Mouse (Mus musculus): ENCODE data around the gene Tm9sf3. TPM values are rescaled to one million over a fixed set of nuclear protein-coding genes. Genes with fewer than 3 reads are reported as not detected.

Tm9sf3 gene
- polyA plus RNA-seq, 1 experiment from 2014 or later, result 81.3 TPM

- WGBS, result 41% methylated on average over 2 of the region's 2 CpGs
- H3K4me1 ChIP-seq, result peaks cover 24% of the 10 kb centered on the region
- no peak overlapping the region for H3K9ac ChIP-seq
- ATAC-seq, result no peak
- H3K4me3 ChIP-seq, result no peak overlapping the region
- H3K27ac ChIP-seq, result no peak overlapping the region
- no peak overlapping the region for H3K4me2 ChIP-seq
- no peaks in the 10 kb centered on the region for H3K27me3 ChIP-seq
- 0 out of 2 replicates have a peak, but pooled peaks cover 2% of the 10 kb centered on the region for H3K36me3 ChIP-seq (ENCODE audit: poor library complexity, severe bottlenecking)
- no peaks in the 10 kb centered on the region for H3K9me3 ChIP-seq (replicated peaks)
Observed at GRCm38 (mm10) chr19:41258707-41259106, 5.1 kb downstream of the Tm9sf3 start.

GRCm38 (mm10) chr19:41254584-41254983, 9.2 kb downstream of the Tm9sf3 start:
- Histone ChIP-seq H3K27me3 (no peaks in the 10 kb centered on the region), H3K9me3 (replicated peaks) (no peaks in the 10 kb centered on the region), H3K4me2 (no peak overlapping the region), H3K4me3 (no peak overlapping the region), H3K27ac (no peak overlapping the region), H3K4me1 (no peaks in the 10 kb centered on the region), H3K36me3 (ENCODE audit: poor library complexity, severe bottlenecking) (0 out of 2 replicates have a peak, but pooled peaks cover 2% of the 10 kb centered on the region), H3K9ac (no peak overlapping the region)
- WGBS, result 88% methylated on average over 5 of the region's 5 CpGs
- no peak for ATAC-seq

- H3K9me3 ChIP-seq (replicated peaks), result no peaks in the 10 kb centered on the region
- H3K4me2 ChIP-seq, result no peak overlapping the region
- peaks cover 23% of the 10 kb centered on the region for H3K36me3 ChIP-seq (ENCODE audit: poor library complexity, severe bottlenecking)
- no peaks in the 10 kb centered on the region for H3K4me1 ChIP-seq
- 85% methylated on average over 4 of the region's 4 CpGs for whole genome bisulfite sequencing
- H3K27me3 ChIP-seq, result no peaks in the 10 kb centered on the region
- no peak overlapping the region for H3K27ac ChIP-seq
- no peak overlapping the region for H3K9ac ChIP-seq
- no peak overlapping the region for H3K4me3 ChIP-seq
- ATAC-seq, result no peak
Observed at GRCm38 (mm10) chr19:41248968-41249367, 14.8 kb downstream of the Tm9sf3 start.

- 93% methylated on average over 3 of the region's 3 CpGs for WGBS
- Histone ChIP-seq H3K4me3 (no peak overlapping the region), H3K36me3 (ENCODE audit: poor library complexity, severe bottlenecking) (peaks cover 27% of the 10 kb centered on the region), H3K9ac (no peak overlapping the region), H3K27me3 (no peaks in the 10 kb centered on the region), H3K9me3 (replicated peaks) (no peaks in the 10 kb centered on the region), H3K27ac (no peak overlapping the region), H3K4me2 (no peak overlapping the region), H3K4me1 (no peaks in the 10 kb centered on the region)
- ATAC-seq, result no peak
Observed at GRCm38 (mm10) chr19:41248271-41248670, 15.5 kb downstream of the Tm9sf3 start.

- Histone ChIP-seq H3K9ac (no peak overlapping the region), H3K4me2 (no peak overlapping the region), H3K4me3 (no peak overlapping the region), H3K9me3 (replicated peaks) (no peaks in the 10 kb centered on the region), H3K27me3 (no peaks in the 10 kb centered on the region), H3K36me3 (ENCODE audit: poor library complexity, severe bottlenecking) (peaks cover 42% of the 10 kb centered on the region), H3K27ac (no peak overlapping the region), H3K4me1 (no peaks in the 10 kb centered on the region)
- ATAC-seq, result no peak
- 91% methylated on average over 4 of the region's 4 CpGs for WGBS
Observed at GRCm38 (mm10) chr19:41246271-41246670, 17.5 kb downstream of the Tm9sf3 start.

- ATAC-seq, result no peak
Observed at GRCm38 (mm10) chr19:41244581-41244980, 19.2 kb downstream of the Tm9sf3 start.

GRCm38 (mm10) chr19:41241997-41242396, 21.8 kb downstream of the Tm9sf3 start:
- no peak overlapping the region for H3K4me3 ChIP-seq
- 97% methylated on average over 5 of the region's 5 CpGs for WGBS
- no peaks in the 10 kb centered on the region for H3K4me1 ChIP-seq
- H3K9me3 ChIP-seq (replicated peaks), result no peaks in the 10 kb centered on the region
- H3K27ac ChIP-seq, result no peak overlapping the region
- ATAC-seq, result no peak
- no peak overlapping the region for H3K4me2 ChIP-seq
- H3K36me3 ChIP-seq (ENCODE audit: poor library complexity, severe bottlenecking), result peaks cover 60% of the 10 kb centered on the region
- no peaks in the 10 kb centered on the region for H3K27me3 ChIP-seq
- H3K9ac ChIP-seq, result no peak overlapping the region

More at GRCm38 (mm10) chr19:41244581-41244980, 19.2 kb downstream of the Tm9sf3 start:
- H3K4me2 ChIP-seq, result no peak overlapping the region
- H3K27ac ChIP-seq, result no peak overlapping the region
- H3K9ac ChIP-seq, result no peak overlapping the region
- no peak overlapping the region for H3K4me3 ChIP-seq
- H3K36me3 ChIP-seq (ENCODE audit: poor library complexity, severe bottlenecking), result peaks cover 51% of the 10 kb centered on the region
- H3K4me1 ChIP-seq, result no peaks in the 10 kb centered on the region
- no peaks in the 10 kb centered on the region for H3K9me3 ChIP-seq (replicated peaks)
- WGBS, result 62% methylated on average over 6 of the region's 6 CpGs
- no peaks in the 10 kb centered on the region for H3K27me3 ChIP-seq

GRCm38 (mm10) chr19:41233698-41234097, 30.1 kb downstream of the Tm9sf3 start:
- Histone ChIP-seq H3K4me2 (no peak overlapping the region), H3K36me3 (ENCODE audit: poor library complexity, severe bottlenecking) (peaks cover 70% of the 10 kb centered on the region), H3K9ac (no peak overlapping the region), H3K27ac (no peak overlapping the region), H3K9me3 (replicated peaks) (peaks cover 3% of the 10 kb centered on the region; the same call in 1 of the 2 replicates), H3K27me3 (no peaks in the 10 kb centered on the region), H3K4me3 (no peak overlapping the region), H3K4me1 (no peaks in the 10 kb centered on the region)
- 94% methylated on average over 4 of the region's 4 CpGs for WGBS
- ATAC-seq, result no peak

GRCm38 (mm10) chr19:41208326-41208725, 55.5 kb downstream of the Tm9sf3 start:
- H3K4me3 ChIP-seq, result no peak overlapping the region
- 49% methylated on average over 7 of the region's 7 CpGs for WGBS
- H3K27ac ChIP-seq, result no peak overlapping the region

GRCm38 (mm10) chr19:41206811-41207344, 56.9 kb downstream of the Tm9sf3 start, which contains the start of gene Tll2:
Tll2 (minus strand) TSS chr19:41206835.
- Histone ChIP-seq H3K27me3 (peaks cover 69% of the 10 kb centered on the region), H3K9ac (peak within 1 kb of the TSS; percentile 58), H3K9me3 (replicated peaks) (no peaks in the 10 kb centered on the region), H3K27ac (no peak within 1 kb of the TSS), H3K36me3 (ENCODE audit: poor library complexity, severe bottlenecking) (peaks cover 4% of the 10 kb centered on the region; the same call in 1 of the 2 replicates), H3K4me1 (peaks cover 32% of the 10 kb centered on the region), H3K4me2 (peak within 1 kb of the TSS; percentile 96), H3K4me3 (peak within 1 kb of the TSS; percentile 45)
- ATAC-seq, result peak; percentile 93
- 1% methylated on average over 31 of the region's 32 CpGs for WGBS

More at GRCm38 (mm10) chr19:41208326-41208725, 55.5 kb downstream of the Tm9sf3 start:
- no peak for ATAC-seq
- peaks cover 54% of the 10 kb centered on the region for H3K27me3 ChIP-seq
- no peak overlapping the region for H3K9ac ChIP-seq
- peaks cover 8% of the 10 kb centered on the region; the same call in 1 of the 2 replicates for H3K36me3 ChIP-seq (ENCODE audit: poor library complexity, severe bottlenecking)
- no peaks in the 10 kb centered on the region for H3K9me3 ChIP-seq (replicated peaks)
- H3K4me2 ChIP-seq, result no peak overlapping the region
- peaks cover 32% of the 10 kb centered on the region for H3K4me1 ChIP-seq

- Histone ChIP-seq H3K9ac (peak overlapping the region; percentile 58), H3K36me3 (ENCODE audit: poor library complexity, severe bottlenecking) (peaks cover 4% of the 10 kb centered on the region; the same call in 1 of the 2 replicates), H3K4me2 (peak overlapping the region; percentile 96), H3K4me1 (peaks cover 32% of the 10 kb centered on the region), H3K27me3 (peaks cover 75% of the 10 kb centered on the region), H3K4me3 (peak overlapping the region; percentile 45), H3K9me3 (replicated peaks) (no peaks in the 10 kb centered on the region), H3K27ac (no peak overlapping the region)
- ATAC-seq, result peak; percentile 23
- WGBS, result under 1% methylated on average over 46 of the region's 46 CpGs
Observed at GRCm38 (mm10) chr19:41206041-41206810, 57.6 kb downstream of the Tm9sf3 start.
